Mouse (Mus musculus) spleen, postnatal 14 days (tissue): ENCODE measurements around the gene Slc2a12.
A peak's percentile ranks its signal among the peaks of the same experiment; 100 is the strongest.

Experiments used
- DNase-seq, 2 experiments: peaks; one replicate each; pipeline ENCODE4 v3.0.0; 2021 to 2022; ENCODE audit warnings: low spot score in 2 of 2

Gene Slc2a12

GRCm38 (mm10) chr10:22644853-22645491 lies at the start of gene Slc2a12:
Slc2a12 (plus strand) TSS chr10:22645011.
- DNase-seq = peak in 1 of 2 experiments; percentile 2

DNA sequence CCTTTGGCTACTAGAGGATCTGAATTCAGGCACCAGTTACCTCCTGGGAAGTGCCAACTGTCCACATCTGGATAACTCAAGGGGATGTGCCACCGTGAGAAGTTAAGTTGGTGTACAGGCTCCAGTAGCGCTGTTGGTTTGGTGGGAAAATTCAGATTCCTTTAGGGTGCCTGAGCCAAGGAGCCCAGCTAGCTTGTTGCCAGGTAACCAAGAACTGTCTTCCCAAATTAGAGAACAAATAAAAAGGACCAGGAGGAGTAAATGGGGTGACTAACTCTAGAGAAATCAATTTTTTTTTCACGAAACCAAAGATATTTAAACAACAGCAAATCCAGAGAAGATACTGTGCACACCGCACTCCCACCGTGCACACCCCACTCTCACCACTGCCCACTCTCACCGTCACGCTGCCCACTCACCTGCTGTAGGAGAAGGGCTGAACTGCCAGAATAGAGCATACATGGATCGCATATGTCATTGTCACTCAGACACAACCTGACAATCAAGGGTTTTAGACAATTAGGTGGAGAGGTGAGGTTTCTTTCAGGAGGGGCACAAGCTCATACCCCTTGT lies 45.8 kb upstream of the Slc2a12 start:
- no peak for DNase-seq

DNA sequence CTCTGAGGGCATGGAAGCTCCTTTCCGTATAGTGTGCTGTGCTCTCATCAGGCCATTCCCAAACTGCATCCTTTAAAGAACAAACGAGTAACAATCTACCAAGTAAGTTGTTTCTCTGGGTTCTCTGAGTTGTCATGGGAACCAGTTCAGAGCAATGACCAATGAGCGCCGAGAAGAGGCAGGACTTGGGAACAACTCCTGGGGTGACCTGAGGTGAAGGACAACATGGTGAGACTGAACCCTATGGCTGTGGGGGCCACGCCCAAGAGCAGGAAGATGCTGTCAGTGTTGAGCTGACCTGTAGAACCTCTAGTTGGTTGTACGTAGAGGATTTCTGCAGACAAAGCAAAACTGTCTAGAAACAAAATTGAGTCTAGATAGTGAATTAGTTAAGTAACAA lies 43.8 kb upstream of the Slc2a12 start:
- DNase-seq = no peak

GRCm38 (mm10) chr10:22604801-22605200 lies 40.0 kb upstream of the Slc2a12 start:
- no peak for DNase-seq

DNA sequence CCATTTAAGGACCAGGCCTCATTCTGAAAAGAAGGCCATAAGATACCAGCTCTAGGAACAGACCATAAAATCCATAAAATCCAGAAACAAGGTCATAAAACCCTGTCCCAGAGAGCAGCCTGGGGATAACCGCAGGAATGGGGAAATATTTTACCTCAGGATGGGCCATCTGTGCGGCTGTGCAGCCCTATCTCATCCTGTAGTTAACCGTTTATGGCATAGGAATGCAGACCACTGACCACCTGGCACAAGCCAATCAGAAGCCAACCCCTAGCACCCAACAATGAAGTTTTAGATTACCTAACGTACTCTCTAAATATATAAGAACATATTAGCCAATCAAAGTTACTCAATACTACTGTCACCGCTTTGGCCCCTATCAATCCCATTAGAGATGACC lies 36.5 kb upstream of the Slc2a12 start:
- DNase-seq = no peak

DNA sequence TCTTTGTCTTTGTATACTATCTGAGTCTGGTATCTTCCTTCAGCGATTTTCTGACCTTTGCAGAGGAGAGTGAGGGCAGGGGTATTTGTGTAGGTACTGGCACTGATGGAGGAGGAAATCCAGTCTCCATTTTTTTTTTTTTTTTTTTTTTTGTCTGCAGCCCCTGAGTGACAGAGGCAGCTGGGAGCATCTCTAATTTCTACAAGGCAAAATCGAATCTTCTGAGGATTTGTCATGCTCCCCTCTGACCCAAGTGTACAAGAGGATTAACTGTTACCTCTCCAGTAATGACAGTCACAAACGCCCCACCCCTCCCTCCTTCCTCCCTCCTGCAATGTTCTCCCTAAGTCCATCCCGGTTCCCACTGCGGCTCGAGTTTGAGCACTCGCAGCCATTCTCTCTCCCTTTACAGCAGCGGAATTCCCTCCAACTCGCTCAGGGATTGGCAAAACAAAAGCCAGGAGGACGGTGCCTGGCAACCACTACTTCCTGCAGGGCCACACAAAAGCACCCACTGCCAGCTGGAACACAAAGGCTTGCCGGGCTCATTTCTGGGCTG lies 35.9 kb upstream of the Slc2a12 start:
- no peak for DNase-seq

DNA sequence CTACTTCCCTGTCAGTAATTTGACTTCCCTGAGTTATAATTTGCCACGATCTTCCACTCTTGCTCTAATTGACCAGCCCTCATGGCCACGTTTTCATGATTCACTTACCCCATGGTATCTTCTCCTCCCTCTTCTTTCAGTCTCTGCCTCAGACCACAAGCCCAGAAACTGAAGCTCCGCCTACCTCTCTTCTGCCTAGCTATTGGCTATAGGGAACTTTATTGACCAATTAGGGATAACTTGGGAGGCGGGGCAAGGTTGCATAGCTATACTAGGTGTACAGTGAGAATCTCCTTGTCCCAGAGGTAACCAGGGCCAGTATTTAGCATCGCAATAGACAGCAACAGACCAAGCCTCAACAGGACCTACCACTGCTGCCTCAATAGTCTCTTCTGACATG lies 31.5 kb upstream of the Slc2a12 start:
- no peak for DNase-seq

GRCm38 (mm10) chr10:22614554-22614953 lies 30.3 kb upstream of the Slc2a12 start:
- no peak for DNase-seq

DNA sequence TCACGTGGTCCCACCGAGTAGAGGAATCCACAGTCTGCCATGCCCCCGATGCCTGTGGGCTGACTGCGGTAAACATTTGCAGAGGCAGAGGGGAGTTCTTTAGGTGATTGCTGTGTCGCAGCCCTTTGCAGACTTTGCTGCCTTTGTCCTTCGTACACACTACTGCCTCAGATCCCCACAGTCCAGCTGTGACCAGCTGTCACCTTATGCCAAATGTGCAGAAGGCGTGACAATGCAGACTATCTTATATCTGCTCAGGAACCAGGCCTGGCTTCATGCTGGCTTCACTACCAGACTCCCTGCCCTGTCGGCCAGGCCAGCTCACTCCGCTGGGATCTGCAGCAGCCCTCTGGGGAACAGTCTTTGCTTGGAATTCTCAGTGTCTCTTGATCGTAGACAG lies 29.5 kb upstream of the Slc2a12 start:
- DNase-seq = no peak

GRCm38 (mm10) chr10:22618842-22619241 lies 26.0 kb upstream of the Slc2a12 start:
- DNase-seq = no peak

- DNase-seq = no peak
These were observed 16.0 kb upstream of the Slc2a12 start for GRCm38 (mm10) chr10:22628832-22629231.

DNA sequence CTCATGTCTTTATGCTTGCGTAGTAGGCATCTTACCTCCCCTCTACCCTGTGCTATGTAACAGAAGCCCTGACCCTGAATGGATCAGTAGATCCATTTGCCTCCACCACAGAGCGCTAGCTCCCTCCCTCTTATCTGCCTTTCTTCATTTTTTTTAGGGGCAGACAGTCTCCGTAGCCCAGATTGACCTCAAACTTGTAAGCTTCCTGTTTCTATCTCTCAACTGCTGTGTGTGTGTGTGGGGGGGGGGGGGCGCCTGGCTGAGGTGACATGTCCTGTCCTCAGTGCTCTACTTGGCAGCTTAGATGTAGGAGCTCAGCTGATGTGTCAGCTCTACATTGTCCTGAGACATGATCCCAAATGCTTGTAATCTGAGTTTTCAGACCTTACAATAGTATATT lies 13.7 kb upstream of the Slc2a12 start:
- DNase-seq = no peak

DNA sequence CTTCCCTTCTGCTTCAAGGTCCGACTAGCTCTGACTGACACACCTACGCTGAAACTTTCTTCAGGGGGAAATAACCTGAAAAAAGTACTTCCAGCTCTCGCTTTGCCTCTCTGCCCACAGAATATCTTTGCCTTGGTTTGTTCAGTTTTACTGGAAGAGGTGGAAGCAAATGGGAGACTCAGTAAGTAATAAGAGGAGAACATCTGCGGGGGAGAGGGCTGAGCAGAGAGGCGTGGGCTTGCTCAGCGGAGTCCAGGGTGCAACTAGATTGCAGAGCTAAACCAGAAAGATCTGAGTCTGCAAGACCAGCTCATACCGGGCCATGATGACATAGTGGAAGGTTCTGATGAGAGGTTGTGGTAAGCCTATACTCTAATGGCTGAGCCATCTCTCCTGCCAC lies 13.3 kb upstream of the Slc2a12 start:
- no peak for DNase-seq

DNA sequence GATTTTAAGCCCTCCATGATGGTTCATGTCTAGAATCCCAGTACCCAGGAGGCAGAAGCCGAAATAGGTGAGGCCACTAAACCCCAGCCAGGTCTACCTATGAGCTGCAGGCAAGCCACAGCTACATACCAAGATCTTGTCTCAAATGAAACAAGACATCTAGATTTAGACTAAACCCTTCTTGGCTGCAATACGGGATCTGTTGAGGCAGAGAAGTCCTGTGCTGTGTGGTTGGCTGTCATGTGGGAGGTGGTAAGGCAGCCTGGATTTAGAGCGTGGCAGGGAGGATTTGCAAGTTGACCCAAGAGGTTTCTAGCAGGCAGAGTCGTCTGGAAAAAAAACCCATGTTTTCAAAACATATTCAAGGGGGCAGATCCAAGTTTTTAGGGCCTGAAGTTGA lies 12.9 kb upstream of the Slc2a12 start:
- no peak for DNase-seq

GRCm38 (mm10) chr10:22633406-22634306 lies 11.2 kb upstream of the Slc2a12 start:
- DNase-seq = no peak

- no peak for DNase-seq
These were observed 7.6 kb upstream of the Slc2a12 start for GRCm38 (mm10) chr10:22637241-22637640.

DNA sequence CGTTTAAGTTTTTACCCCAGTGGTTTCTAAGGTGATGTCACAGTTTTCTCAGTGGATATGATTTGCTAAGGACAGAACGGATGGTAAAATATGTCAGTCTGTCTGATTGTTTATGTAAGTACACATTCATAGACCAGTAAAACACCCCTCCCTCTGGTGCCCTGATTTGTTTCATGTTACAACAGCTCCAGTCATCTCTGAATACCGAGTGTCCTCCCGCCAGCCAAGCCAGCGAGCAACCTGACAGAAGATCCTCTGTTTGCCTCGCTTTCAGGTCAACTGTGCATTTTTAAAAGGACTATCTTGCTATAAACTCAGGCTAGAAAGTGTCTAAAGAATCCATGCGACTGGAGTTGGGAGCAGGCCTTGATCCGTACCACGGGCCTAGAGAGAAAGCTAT lies 640 bp upstream of the Slc2a12 start:
- DNase-seq = no peak

DNA sequence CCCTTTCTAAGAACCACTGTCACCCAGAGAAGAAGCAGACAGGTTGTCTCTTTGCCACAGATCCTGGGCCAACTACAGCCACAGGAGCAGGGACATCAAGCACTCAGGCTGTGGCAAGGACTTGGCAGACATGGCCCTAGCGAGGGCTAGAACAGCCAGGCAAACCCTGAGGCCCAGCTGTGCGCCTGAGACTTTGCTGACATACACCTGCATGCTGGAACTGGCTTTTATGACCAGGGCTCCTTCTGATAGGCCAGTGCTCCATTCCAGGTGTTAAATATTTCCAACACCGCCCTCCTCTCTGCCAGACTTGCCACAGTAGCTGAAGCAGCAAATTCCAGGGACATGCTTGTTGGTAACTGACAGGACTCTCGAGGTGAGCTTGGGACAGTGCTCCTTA lies 3.9 kb downstream of the Slc2a12 start:
- DNase-seq = no peak

- DNase-seq = no peak
These were observed 9.0 kb downstream of the Slc2a12 start for GRCm38 (mm10) chr10:22653820-22654219.

DNA sequence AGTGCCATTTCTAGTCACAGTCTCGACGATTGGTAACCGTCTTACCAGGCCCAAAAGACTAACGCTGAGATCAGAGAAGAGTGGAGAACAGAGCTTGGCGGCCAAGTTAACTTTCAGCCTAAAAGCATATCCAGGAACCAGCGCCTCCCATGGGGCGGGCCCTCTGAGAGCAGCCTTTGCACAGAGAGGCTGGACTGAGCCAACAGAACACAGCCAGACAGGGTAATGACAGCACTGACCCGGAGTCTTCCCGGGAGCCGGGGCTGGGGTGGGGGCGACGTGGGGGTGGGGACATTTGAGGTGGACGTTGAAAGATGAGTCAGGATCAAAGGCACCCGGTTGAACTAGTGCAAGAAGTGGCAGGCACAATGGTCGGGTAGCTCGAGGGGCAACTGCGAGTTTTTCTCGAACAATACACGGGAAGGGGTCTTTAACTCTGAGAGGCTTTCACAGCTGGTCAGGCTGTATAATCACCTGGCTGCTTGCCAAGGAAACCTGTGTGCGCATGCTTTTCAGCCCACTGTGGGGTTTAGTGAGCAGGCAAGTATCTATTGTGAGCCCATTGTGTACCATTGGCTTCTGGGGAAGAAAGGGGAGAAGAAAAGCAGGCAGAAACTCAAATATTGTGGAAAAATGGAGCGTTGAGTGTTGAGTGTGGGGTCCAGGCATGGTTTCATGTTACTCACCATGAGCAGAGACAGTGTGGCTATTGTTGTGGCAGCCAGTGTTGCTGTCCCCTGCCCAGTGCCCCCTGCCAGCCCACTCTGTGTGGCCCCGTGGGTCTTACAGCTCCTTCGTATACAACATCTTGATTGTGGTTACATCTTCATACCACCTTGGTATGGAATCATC lies 13.9 kb downstream of the Slc2a12 start:
- DNase-seq = no peak

DNA sequence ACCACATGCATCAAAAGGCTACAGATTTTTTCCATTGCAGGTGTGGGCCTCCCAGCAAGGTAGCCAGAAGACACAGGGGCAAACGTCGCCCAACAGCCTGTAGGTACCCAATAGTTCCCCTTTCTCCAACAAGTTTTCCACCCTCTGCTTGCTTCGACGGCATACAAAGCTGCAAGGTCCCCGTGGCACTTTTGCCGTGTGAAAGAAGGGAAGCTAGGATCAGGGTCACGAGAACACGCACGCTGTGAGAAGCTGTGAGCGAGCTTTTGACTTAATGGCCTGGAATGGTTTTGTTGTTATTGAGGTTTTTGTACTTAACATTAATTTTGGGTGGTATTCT lies 14.5 kb downstream of the Slc2a12 start:
- no peak for DNase-seq
